Mouse (Mus musculus) intestine, embryonic 14.5 days (tissue): Measurements from ENCODE around the gene Trim12a. TPM values are rescaled to one million over a fixed set of nuclear protein-coding genes. Genes with fewer than 3 reads are reported as not detected.

ENCODE experiments used
- polyA plus RNA-seq: library from polyadenylated mRNA; unstranded; fragments of >200 nt; fragmentation: Nextera tagmentation; extraction: Ambion mirVana; gene quantifications from 2 replicates; pipeline ENCODE4 v1.2.1, GENCODE M21; 2014

Trim12a gene
- polyA plus RNA-seq, 1 experiment from 2014 or later, result 3.7 TPM

Other genes with a start within 250 kb of the Trim12a start
- not detected in 2 replicates for gene Olfr644, start 243.6 kb downstream of the Trim12a start, polyA plus RNA-seq
- not detected in 2 replicates for gene Olfr645, start 230.0 kb downstream of the Trim12a start, polyA plus RNA-seq
- not detected in 2 replicates for gene Olfr646, start 210.6 kb downstream of the Trim12a start, polyA plus RNA-seq
- not detected in 2 replicates for gene Ubqln5, start 185.6 kb downstream of the Trim12a start, polyA plus RNA-seq
- gene Olfr643, start 178.1 kb downstream of the Trim12a start, polyA plus RNA-seq, result not detected in 2 replicates
- not detected in 2 replicates for gene Ubqln3, start 172.2 kb downstream of the Trim12a start, polyA plus RNA-seq
- gene Ubqlnl, start 164.9 kb downstream of the Trim12a start, polyA plus RNA-seq, result not detected in 2 replicates
- gene Olfm5, start 150.6 kb downstream of the Trim12a start, polyA plus RNA-seq, result not detected in 2 replicates
- gene Olfr648, start 132.1 kb downstream of the Trim12a start, polyA plus RNA-seq, result 0.32 and 0.36 TPM in 2 replicates
- not detected in 2 replicates for gene Olfr649, start 119.5 kb downstream of the Trim12a start, polyA plus RNA-seq
- 1.6 TPM in 2 replicates for gene Trim6, start 96.7 kb downstream of the Trim12a start, polyA plus RNA-seq
- 1.5 and 1.9 TPM in 2 replicates for gene Trim34a, start 71.0 kb downstream of the Trim12a start, polyA plus RNA-seq
- gene Trim5, start 27.4 kb downstream of the Trim12a start, polyA plus RNA-seq, result 0.12 and 0.31 TPM in 2 replicates
- gene Trim34b, start 14.0 kb upstream of the Trim12a start, polyA plus RNA-seq, result not detected in 2 replicates
- gene Trim12c, start 37.9 kb upstream of the Trim12a start, polyA plus RNA-seq, result 1.6 TPM in 2 replicates
- 0.09 and 0.14 TPM in 2 replicates for gene Trim30b, start 54.4 kb upstream of the Trim12a start, polyA plus RNA-seq
- 0.16 and 0.20 TPM in 2 replicates for gene Trim30c, start 85.4 kb upstream of the Trim12a start, polyA plus RNA-seq
- gene Trim30a, start 149.7 kb upstream of the Trim12a start, polyA plus RNA-seq, result 1.5 TPM in 2 replicates
- gene Trim30d, start 192.4 kb upstream of the Trim12a start, polyA plus RNA-seq, result 0.49 and 1.1 TPM in 2 replicates
- gene Olfr651, start 234.7 kb upstream of the Trim12a start, polyA plus RNA-seq, result not detected in 2 replicates
- gene Olfr652, start 245.4 kb upstream of the Trim12a start, polyA plus RNA-seq, result not detected in 2 replicates